Mouse (Mus musculus) stomach, embryonic 16.5 days (tissue): Measurements from ENCODE around the gene Plcb2. TPM values are rescaled to one million over a fixed set of nuclear protein-coding genes. Genes with fewer than 3 reads are reported as not detected.

ENCODE experiments used
- ATAC-seq: fragments of 200-750 bp; cut with Nextera tagmentation; 2 replicates; pipeline ENCODE4 v1.8.0; 2017; ENCODE audit warnings: moderate number of reproducible peaks, moderate TSS enrichment; ENCODE audit not compliant: insufficient read depth, low FRiP score
- H3K27ac ChIP-seq: fragments of 300-500 bp; sonication (generic); 2 replicates; pipeline ENCODE4 v1.5.1; 2014; ENCODE audit warnings: low read length
- H3K27me3 ChIP-seq: fragments of 300-500 bp; sonication (generic); 2 replicates; pipeline ENCODE4 v1.6.1; 2014; ENCODE audit warnings: low read length, control low read depth, mixed read lengths; ENCODE audit not compliant: control insufficient read depth, insufficient read depth
- H3K36me3 ChIP-seq: fragments of 300-500 bp; sonication (generic); 2 replicates; pipeline ENCODE4 v1.6.1; 2014; ENCODE audit warnings: low read length; ENCODE audit not compliant: control insufficient read depth, insufficient read depth
- H3K4me1 ChIP-seq: fragments of 300-500 bp; sonication (generic); 2 replicates; pipeline ENCODE4 v1.6.1; 2014; ENCODE audit warnings: low read length, control low read depth, mixed read lengths; ENCODE audit not compliant: control insufficient read depth, insufficient read depth
- H3K4me2 ChIP-seq: fragments of 300-500 bp; sonication (generic); 2 replicates; pipeline ENCODE4 v1.6.1; 2014; ENCODE audit warnings: low read depth, low read length, mixed read lengths
- H3K4me3 ChIP-seq: fragments of 300-500 bp; sonication (generic); replicated peaks from 2 replicates; pipeline ENCODE4 v1.5.1; 2014; ENCODE audit warnings: mild to moderate bottlenecking, low read length
- H3K9ac ChIP-seq: fragments of 300-500 bp; sonication (generic); 2 replicates; pipeline ENCODE4 v1.6.1; 2014; ENCODE audit warnings: low read length
- H3K9me3 ChIP-seq: fragments of 300-500 bp; sonication (generic); replicated peaks from 2 replicates; pipeline ENCODE4 v1.6.1; 2016; ENCODE audit warnings: low read length, control low read depth; ENCODE audit not compliant: control insufficient read depth
- WGBS: fragments of 180-500 bp; shearing (Covaris S2); extraction: QIAGEN DNeasy Blood & Tissue Kit; methylation state at CpG from one replicate; pipeline ENCODE4 v1.1.7; 2014; 5-methylcytosine and 5-hydroxymethylcytosine counted together
- polyA plus RNA-seq: library from polyadenylated mRNA; unstranded; fragments of >200 nt; fragmentation: Nextera tagmentation; extraction: Ambion mirVana; gene quantifications from 2 replicates; pipeline ENCODE4 v1.2.1, GENCODE M21; 2015

Gene Plcb2
- polyA plus RNA-seq, 1 experiment from 2014 or later: 1.4 TPM

GRCm38 (mm10) chr2:118700179-118701062 lies 27.8 kb downstream of the Plcb2 start:
- H3K27me3 ChIP-seq: peaks cover 59% of the 10 kb centered on the region
- H3K27ac ChIP-seq: no peak overlapping the region
- H3K36me3 ChIP-seq: no peaks in the 10 kb centered on the region
- peak overlapping the region; percentile 45 for H3K4me2 ChIP-seq
- no peak for ATAC-seq
- WGBS: 3% methylated on average over 32 of the region's 32 CpGs
- no peaks in the 10 kb centered on the region for H3K9me3 ChIP-seq
- H3K4me1 ChIP-seq: peaks cover 34% of the 10 kb centered on the region
- peak overlapping the region; percentile 6; the same call in 1 of the 2 replicates for H3K9ac ChIP-seq
- H3K4me3 ChIP-seq: peak overlapping the region; percentile 32

- Histone ChIP-seq H3K9ac (no peak overlapping the region), H3K27ac (no peak overlapping the region), H3K36me3 (no peaks in the 10 kb centered on the region), H3K9me3 (no peaks in the 10 kb centered on the region), H3K4me1 (peaks cover 23% of the 10 kb centered on the region), H3K4me3 (no peak overlapping the region), H3K4me2 (no peak overlapping the region), H3K27me3 (peaks cover 35% of the 10 kb centered on the region)
- 46% methylated on average over 7 of the region's 7 CpGs for WGBS
- ATAC-seq: no peak
Observed at GRCm38 (mm10) chr2:118697955-118698354, 30.3 kb downstream of the Plcb2 start.

GRCm38 (mm10) chr2:118697311-118697877 lies 30.8 kb downstream of the Plcb2 start:
- ATAC-seq: no peak

GRCm38 (mm10) chr2:118696451-118697308 lies 31.6 kb downstream of the Plcb2 start:
- WGBS: 33% methylated on average over 21 of the region's 21 CpGs
- Histone ChIP-seq H3K9ac (no peak overlapping the region), H3K27me3 (peaks cover 22% of the 10 kb centered on the region), H3K27ac (no peak overlapping the region), H3K36me3 (no peaks in the 10 kb centered on the region), H3K9me3 (no peaks in the 10 kb centered on the region), H3K4me1 (peaks cover 16% of the 10 kb centered on the region), H3K4me2 (no peak overlapping the region), H3K4me3 (no peak overlapping the region)
- ATAC-seq: no peak

More at GRCm38 (mm10) chr2:118697311-118697877, 30.8 kb downstream of the Plcb2 start:
- Histone ChIP-seq H3K27ac (no peak overlapping the region), H3K36me3 (no peaks in the 10 kb centered on the region), H3K27me3 (peaks cover 29% of the 10 kb centered on the region), H3K4me1 (peaks cover 18% of the 10 kb centered on the region), H3K4me3 (no peak overlapping the region), H3K4me2 (no peak overlapping the region), H3K9ac (no peak overlapping the region), H3K9me3 (no peaks in the 10 kb centered on the region)
- 42% methylated on average over 5 of the region's 5 CpGs for WGBS

- ATAC-seq: no peak
- Histone ChIP-seq H3K4me1 (peaks cover 14% of the 10 kb centered on the region), H3K9ac (no peak overlapping the region), H3K27me3 (peaks cover 13% of the 10 kb centered on the region), H3K4me2 (no peak overlapping the region), H3K36me3 (no peaks in the 10 kb centered on the region), H3K9me3 (no peaks in the 10 kb centered on the region), H3K4me3 (no peak overlapping the region), H3K27ac (no peak overlapping the region)
- WGBS: 22% methylated on average over 11 of the region's 11 CpGs
Observed at GRCm38 (mm10) chr2:118695677-118696232, 32.5 kb downstream of the Plcb2 start.

GRCm38 (mm10) chr2:118693370-118693966 lies 34.8 kb downstream of the Plcb2 start:
- ATAC-seq: no peak
- H3K9me3 ChIP-seq: no peaks in the 10 kb centered on the region
- H3K4me3 ChIP-seq: no peak overlapping the region
- no peaks in the 10 kb centered on the region for H3K36me3 ChIP-seq
- H3K27me3 ChIP-seq: 0 out of 2 replicates have a peak, but pooled peaks cover 3% of the 10 kb centered on the region
- H3K27ac ChIP-seq: no peak overlapping the region
- no peak overlapping the region for H3K4me2 ChIP-seq
- 82% methylated on average over 19 of the region's 19 CpGs for WGBS
- H3K9ac ChIP-seq: no peak overlapping the region
- 0 out of 2 replicates have a peak, but pooled peaks cover 10% of the 10 kb centered on the region for H3K4me1 ChIP-seq

- no peak for ATAC-seq
- Histone ChIP-seq H3K36me3 (no peaks in the 10 kb centered on the region), H3K9me3 (no peaks in the 10 kb centered on the region), H3K27me3 (no peaks in the 10 kb centered on the region), H3K27ac (no peak overlapping the region), H3K4me3 (no peak overlapping the region), H3K4me1 (no peaks in the 10 kb centered on the region), H3K4me2 (no peak overlapping the region), H3K9ac (no peak overlapping the region)
- 82% methylated on average over 10 of the region's 10 CpGs for WGBS
Observed at GRCm38 (mm10) chr2:118689875-118690274, 38.4 kb downstream of the Plcb2 start.

GRCm38 (mm10) chr2:118687791-118688190 lies 40.4 kb downstream of the Plcb2 start:
- no peak for ATAC-seq
- no peaks in the 10 kb centered on the region for H3K27me3 ChIP-seq
- no peak overlapping the region for H3K4me2 ChIP-seq
- H3K27ac ChIP-seq: no peak overlapping the region
- no peaks in the 10 kb centered on the region for H3K36me3 ChIP-seq
- H3K4me1 ChIP-seq: no peaks in the 10 kb centered on the region
- H3K9me3 ChIP-seq: no peaks in the 10 kb centered on the region
- no peak overlapping the region for H3K9ac ChIP-seq
- WGBS: 85% methylated on average over 3 of the region's 3 CpGs
- H3K4me3 ChIP-seq: no peak overlapping the region
